In the genomic region with DNA sequence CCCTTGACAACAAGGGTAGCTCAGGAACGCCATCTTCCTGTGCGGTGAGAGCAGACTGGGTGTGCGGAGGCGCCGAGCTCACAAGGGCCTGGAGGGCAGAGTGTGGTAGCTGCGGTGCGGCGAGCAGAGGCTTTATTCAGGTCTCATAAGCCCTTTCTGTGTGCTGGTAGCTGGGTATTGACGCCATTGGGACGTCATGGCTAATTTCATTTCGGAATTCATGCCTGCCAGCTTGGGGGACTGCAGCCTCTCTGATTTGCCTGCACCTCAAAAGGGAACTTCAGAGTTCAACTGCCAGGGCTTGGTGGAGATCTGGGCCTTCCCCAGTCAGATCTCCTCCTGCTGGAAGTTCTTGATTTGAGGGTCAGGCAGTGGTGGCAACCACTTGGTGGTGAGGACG, we compare ENCODE assay signal across 16 mouse cellular contexts. TPM values are rescaled to one million over a fixed set of nuclear protein-coding genes. Genes with fewer than 3 reads are reported as not detected.
A peak's percentile ranks its signal among the peaks of the same experiment; 100 is the strongest.
DNase-seq lines count a peak whose midpoint lies in the region; TF ChIP-seq lines count a peak whose summit lies in the region.
"Had no signal": no experiment of that assay in that cellular context is flagged by ENCODE, and none has a peak within 500 bp of the region (broad histone marks: within the 10 kb centered on the region; RNA-seq: fewer than 3 reads in every experiment).

No protein-coding gene starts in this region.

- peak; percentile 87 for DNase-seq in CH12.LX (ENCODE audit: extremely low read depth)
- DNase-seq in frontal cortex, postnatal 36 days (ENCODE audit: low spot score in 2 of 2): no peak
- DNase-seq: adrenal gland, adult 2 months; adrenal gland, adult 8-10 months; adrenal gland, postnatal 10 days; adrenal gland, postnatal 14 days; adrenal gland, postnatal 25 days; adrenal gland, postnatal 36 days; B cell, adult 2 months; cerebellum, adult 11 months; cerebellum, adult 11-12 months; cerebellum, adult 18-20 months; cerebellum, adult 2 months; cerebellum, adult 8-10 months had no signal

- no peak; the same call in 1 of the 2 replicates for TF ChIP-seq RAD21 in CH12.LX (IDR thresholded peaks at IDR 0.05; ENCODE audit: low read depth, low read length)

- dilution Hi-C loops in CH12.LX (cut with MboI; ENCODE audit: extremely low pct_ligation_motif_present, extremely low pct_unique_long_range_greater_than_20kb, low sequenced_read_pairs): no loop called here

- no peak for TF ChIP-seq POLR2A in CH12.LX (IDR thresholded peaks at IDR 0.05; ENCODE audit: low read depth, low read length)

- peaks cover 84 to 88% of the 10 kb centered on the region in 2 experiments for H3K36me3 ChIP-seq in CH12.LX (replicated peaks in 1 of 2; ENCODE audit: control insufficient read depth in 1 of 2, insufficient read depth in 1 of 2, low read length in 1 of 2)

- 0 out of 4 replicates have a peak, but pooled peaks of 1 of the 2 experiments have one; percentile 8 for TF ChIP-seq CTCF in CH12.LX (conservative IDR thresholded peaks at IDR 0.05 in 1 of 2, IDR thresholded peaks at IDR 0.05 in 1 of 2; ENCODE audit: low read depth in 2 of 2, low read length in 2 of 2)

- H3K4me2 ChIP-seq in CH12.LX (ENCODE audit: insufficient read depth, low read depth, poor library complexity, severe bottlenecking): no peak overlapping the region

- no peak for TF ChIP-seq EP300 in CH12.LX (IDR thresholded peaks at IDR 0.05; ENCODE audit: low read length)

- H3K4me1 ChIP-seq in CH12.LX (ENCODE audit: control insufficient read depth in 1 of 2, insufficient read depth in 2 of 2): peaks cover 70 to 96% of the 10 kb centered on the region in 2 experiments

- peaks cover 66% of the 10 kb centered on the region for H3K79me2 ChIP-seq in CH12.LX (replicated peaks; ENCODE audit: control insufficient read depth, extremely low read depth, insufficient read depth, poor library complexity, severe bottlenecking)

- H3K27me3 ChIP-seq in CH12.LX (replicated peaks): no peaks in the 10 kb centered on the region
- H3K27me3 ChIP-seq: Patski had no signal

- H3K9ac ChIP-seq in CH12.LX (ENCODE audit: insufficient read depth, low read depth): no peak overlapping the region

- in situ Hi-C loops in CH12.LX (cut with MboI; ENCODE audit: low pct_ligation_motif_present, low pct_unique_long_range_greater_than_20kb, low sequenced_read_pairs): no loop called here

- H3K9me3 ChIP-seq in CH12.LX (replicated peaks; ENCODE audit: low read length): peaks cover 7% of the 10 kb centered on the region
- H3K9me3 ChIP-seq: G1E had no signal

- peak overlapping the region; percentile 96 for H3K27ac ChIP-seq in CH12.LX (ENCODE audit: insufficient read depth, low read depth)

- no peak overlapping the region for H3K4me3 ChIP-seq in CH12.LX (replicated peaks in 1 of 3; ENCODE audit: low read depth in 2 of 3, low read length in 2 of 3, poor library complexity in 1 of 3)

TF ChIP-seq in CH12.LX, 34 proteins besides CTCF, POLR2A, EP300 and RAD21:
- no peak for TF ChIP-seq SIN3A (IDR thresholded peaks at IDR 0.05; ENCODE audit: low read length)
- no peak for TF ChIP-seq PAX5 (IDR thresholded peaks at IDR 0.05; ENCODE audit: low read length)
- no peak for TF ChIP-seq KAT2A (IDR thresholded peaks at IDR 0.05; ENCODE audit: insufficient replicate concordance, low read length)
- no peak for TF ChIP-seq RCOR1 (conservative IDR thresholded peaks at IDR 0.05; ENCODE audit: low read depth, low read length)
- no peak for TF ChIP-seq JUN (IDR thresholded peaks at IDR 0.05; ENCODE audit: insufficient read depth, low read depth, low read length)
- TF ChIP-seq TCF12 (IDR thresholded peaks at IDR 0.05; ENCODE audit: low read depth, low read length): 0 out of 2 replicates have a peak, but pooled peaks have one; percentile 50
- no peak; the same call in 1 of the 2 replicates for TF ChIP-seq ZMIZ1 (IDR thresholded peaks at IDR 0.05; ENCODE audit: low read depth, low read length)
- TF ChIP-seq E2F4 (IDR thresholded peaks at IDR 0.05; ENCODE audit: insufficient replicate concordance, low read depth, low read length): no peak
- TF ChIP-seq TBP (conservative IDR thresholded peaks at IDR 0.05; ENCODE audit: low read depth, low read length): peak; percentile 67; the same call in 1 of the 2 replicates
- no peak for TF ChIP-seq NRF1 (IDR thresholded peaks at IDR 0.05; ENCODE audit: low read depth, low read length)
- no peak for TF ChIP-seq HCFC1 (IDR thresholded peaks at IDR 0.05; ENCODE audit: low read depth, low read length)
- no peak for TF ChIP-seq POLR2AphosphoS2 (IDR thresholded peaks at IDR 0.05; ENCODE audit: low read depth, low read length)
- TF ChIP-seq BHLHE40 (IDR thresholded peaks at IDR 0.05; ENCODE audit: low read depth, low read length): peak; percentile 49; the same call in 1 of the 2 replicates
- no peak; the same call in 1 of the 2 replicates for TF ChIP-seq CHD1 (IDR thresholded peaks at IDR 0.05; ENCODE audit: low read depth, low read length)
- no peak for TF ChIP-seq MAFK (IDR thresholded peaks at IDR 0.05; ENCODE audit: insufficient replicate concordance, low read length)
- peak; percentile 80 for TF ChIP-seq ETS1 (conservative IDR thresholded peaks at IDR 0.05; ENCODE audit: low read depth, low read length)
- no peak for TF ChIP-seq MYC (IDR thresholded peaks at IDR 0.05; ENCODE audit: low read depth, low read length)
- no peak for TF ChIP-seq ZC3H11A (IDR thresholded peaks at IDR 0.05; ENCODE audit: low read depth, low read length)
- TF ChIP-seq JUND (conservative IDR thresholded peaks at IDR 0.05; ENCODE audit: low read depth, low read length): no peak
- no peak for TF ChIP-seq ZNF384 (IDR thresholded peaks at IDR 0.05; ENCODE audit: low read depth, low read length)
- peak; percentile 86 for TF ChIP-seq IRF4 (IDR thresholded peaks at IDR 0.05; ENCODE audit: low read depth, low read length)
- peak; percentile 65; the same call in 1 of the 2 replicates for TF ChIP-seq MAZ (IDR thresholded peaks at IDR 0.05; ENCODE audit: low read depth, low read length)
- TF ChIP-seq ELF1 (IDR thresholded peaks at IDR 0.05; ENCODE audit: low read depth, low read length): no peak
- no peak for TF ChIP-seq SMC3 (IDR thresholded peaks at IDR 0.05; ENCODE audit: low read depth, low read length)
- TF ChIP-seq USF2 (conservative IDR thresholded peaks at IDR 0.05; ENCODE audit: low read depth, low read length): no peak
- TF ChIP-seq ZKSCAN1 (IDR thresholded peaks at IDR 0.05; ENCODE audit: borderline replicate concordance, low read depth, low read length): no peak
- TF ChIP-seq MEF2A (IDR thresholded peaks at IDR 0.05; ENCODE audit: borderline replicate concordance, low read depth, low read length): peak; percentile 76; the same call in 1 of the 2 replicates
- TF ChIP-seq NELFE (IDR thresholded peaks at IDR 0.05; ENCODE audit: low read depth, low read length): no peak
- TF ChIP-seq GABPA (IDR thresholded peaks at IDR 0.05; ENCODE audit: insufficient replicate concordance, low read depth, low read length): peak; percentile 65
- TF ChIP-seq MXI1 (IDR thresholded peaks at IDR 0.05; ENCODE audit: low read depth, low read length): no peak
- no peak for TF ChIP-seq USF1 (IDR thresholded peaks at IDR 0.05; ENCODE audit: low read depth, low read length)
TF ChIP-seq in CH12.LX: peak in this region for 8.

RNA-seq across cellular contexts. Expression of a gene that starts 29.4 kb away (rescaled TPM):
- total RNA-seq in CH12.LX (2012; rRNA removed): 1.3 and 2.8 TPM in 2 replicates
- 2.3 and 2.6 TPM in 2 replicates for total RNA-seq in CH12.LX (2014; rRNA removed)
- 3.1 and 3.5 TPM in 2 replicates for polyA plus RNA-seq in CH12.LX (2012; ENCODE audit: insufficient read length, low read depth)

RNA-seq across cellular contexts. Expression of a gene that starts 48.9 kb away (rescaled TPM):
- 25.1 and 25.3 TPM in 2 replicates for total RNA-seq in CH12.LX (2012; rRNA removed)
- total RNA-seq in CH12.LX (2014; rRNA removed): 13.2 and 17.7 TPM in 2 replicates
- 36.2 and 38.5 TPM in 2 replicates for polyA plus RNA-seq in CH12.LX (2012; ENCODE audit: insufficient read length, low read depth)
